Mouse (Mus musculus): ENCODE measurements around the gene Psmd3.

GRCm38 (mm10) chr11:98699911-98700310 is 17.6 kb downstream of the Psmd3 start:
- TF ChIP-seq CTCF (IDR thresholded peaks at IDR 0.05; ENCODE audit: borderline replicate concordance, insufficient read depth, low read depth, low read length) (peak; percentile 92), POLR2A (IDR thresholded peaks at IDR 0.05; ENCODE audit: borderline replicate concordance, insufficient read depth, low read length) (no peak)
